Mouse (Mus musculus) adipocyte (in vitro differentiated cells): ENCODE data around the gene Nlrx1.
"Not testable (repeated sequence)": the region's sequence is repeated elsewhere in the genome, so short reads cannot be mapped to it uniquely, and the experiment has no call there.

Experiments used
- DNase-seq: peaks from one replicate; pipeline ENCODE4 v3.0.0-alpha.2; 2016; ENCODE audit warnings: low spot score

Gene Nlrx1

DNA sequence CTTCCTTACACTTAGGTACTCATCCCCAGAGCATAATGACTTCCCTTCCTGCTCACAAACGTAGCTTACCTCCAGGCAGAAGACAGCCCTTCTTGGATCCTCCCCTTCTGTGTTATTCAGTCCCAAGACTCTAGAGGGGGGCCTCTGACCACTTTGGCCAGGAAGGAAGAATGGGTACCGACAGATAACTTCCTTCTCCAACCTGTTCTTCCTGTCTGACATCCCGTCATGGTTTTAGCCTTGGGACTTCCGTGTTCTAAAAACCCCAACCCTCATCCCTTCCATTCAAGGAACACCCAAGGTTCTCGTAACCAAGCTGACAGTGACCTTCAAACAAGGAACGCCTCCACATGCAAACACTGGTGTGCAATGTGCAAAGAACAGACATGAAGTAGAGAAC, at the start of gene Nlrx1:
TSS of gene Nlrx1 (minus strand) at position 168 of the 400 bp plus-strand sequence.
- no peak for DNase-seq

- no peak for DNase-seq
Measured at GRCm38 (mm10) chr9:44317452-44317851, 49.1 kb upstream of the Nlrx1 start.

- DNase-seq: no peak
Measured at GRCm38 (mm10) chr9:44314910-44315309, 46.5 kb upstream of the Nlrx1 start.

DNA sequence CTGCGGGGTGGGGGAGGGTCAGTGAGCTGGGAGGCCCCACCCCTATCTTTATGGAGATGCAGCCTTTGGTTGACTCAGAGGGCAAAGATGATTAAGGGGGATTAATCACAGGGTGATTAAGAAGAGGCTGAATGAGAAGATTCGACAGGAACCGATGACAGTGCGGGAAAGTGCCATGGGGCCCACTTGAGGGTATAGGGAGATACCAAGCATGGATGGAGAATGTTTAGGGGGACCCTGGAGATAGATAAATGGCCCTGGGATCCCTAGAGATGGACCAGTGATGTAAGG, 45.8 kb upstream of the Nlrx1 start:
- no peak for DNase-seq

DNA sequence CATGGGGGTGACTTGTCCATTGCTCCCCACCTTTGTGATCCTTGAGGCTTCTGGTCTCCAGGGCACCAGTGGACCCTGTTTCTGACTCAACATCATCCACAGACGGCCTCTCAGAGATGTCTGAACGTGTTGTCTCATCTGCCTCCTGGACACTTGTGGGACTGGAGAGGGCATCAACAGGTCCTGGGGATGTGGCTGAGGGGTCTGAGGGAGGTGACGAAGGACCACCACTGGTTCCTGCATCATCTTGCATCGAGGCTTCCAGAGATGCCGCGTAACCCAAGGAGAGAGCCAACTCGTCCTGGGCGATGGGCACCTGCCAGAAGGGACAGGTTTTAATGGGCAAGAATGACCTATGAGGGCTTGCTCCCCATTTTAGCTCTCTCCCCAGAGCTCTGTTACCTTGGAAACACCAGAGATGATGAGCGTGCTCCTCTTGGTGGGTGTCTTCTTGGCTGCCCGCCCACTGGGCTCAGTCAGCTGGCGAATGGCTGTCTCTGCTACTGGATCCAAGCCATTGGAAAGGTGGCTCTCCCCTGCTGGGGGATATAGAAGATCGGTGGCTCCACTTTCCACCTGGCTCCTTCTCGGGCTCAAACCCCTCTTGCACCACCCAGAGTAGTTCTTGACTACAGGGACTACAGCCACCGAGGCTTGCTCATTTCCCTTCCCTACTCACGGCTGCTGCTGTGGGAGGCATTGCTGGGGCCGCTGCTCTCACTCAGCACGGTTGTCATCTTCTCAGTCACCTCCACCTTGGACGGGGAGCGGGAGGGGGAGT, 45.3 kb upstream of the Nlrx1 start:
- DNase-seq: no peak

- DNase-seq: no peak
Measured at GRCm38 (mm10) chr9:44311136-44312134, 43.0 kb upstream of the Nlrx1 start.

GRCm38 (mm10) chr9:44310750-44311135, 42.3 kb upstream of the Nlrx1 start:
- no peak for DNase-seq

- DNase-seq: no peak
Measured at GRCm38 (mm10) chr9:44309756-44310155, 41.4 kb upstream of the Nlrx1 start.

DNA sequence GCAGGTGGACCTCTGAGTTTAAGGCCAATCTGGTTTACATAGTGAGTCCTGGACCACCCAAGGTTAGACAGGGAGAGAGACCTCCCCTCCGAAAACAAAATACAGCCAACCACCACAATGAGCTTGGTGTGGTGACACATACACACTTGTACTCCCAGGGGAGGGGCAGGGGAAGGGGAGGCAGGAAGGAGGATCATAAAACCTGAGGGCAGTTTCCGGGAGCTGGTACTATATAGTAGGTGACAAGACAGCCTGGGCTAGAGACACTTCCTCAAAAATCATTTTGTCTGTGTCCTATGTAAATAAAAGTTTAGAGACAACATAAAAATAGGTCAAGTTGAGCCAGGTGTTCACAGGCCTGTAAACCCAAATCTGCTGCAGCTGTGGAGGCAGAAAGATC, 38.8 kb upstream of the Nlrx1 start:
- DNase-seq: no peak

- DNase-seq: no peak
Measured at GRCm38 (mm10) chr9:44306532-44306931, 38.1 kb upstream of the Nlrx1 start.

- peak; percentile 99 for DNase-seq
Measured at GRCm38 (mm10) chr9:44305466-44306079, 37.2 kb upstream of the Nlrx1 start, which contains the start of gene Hinfp. TSS of gene Hinfp (minus strand) at chr9:44305671.

- DNase-seq: not testable (repeated sequence)
Measured at GRCm38 (mm10) chr9:44300001-44300400, 31.6 kb upstream of the Nlrx1 start.

DNA sequence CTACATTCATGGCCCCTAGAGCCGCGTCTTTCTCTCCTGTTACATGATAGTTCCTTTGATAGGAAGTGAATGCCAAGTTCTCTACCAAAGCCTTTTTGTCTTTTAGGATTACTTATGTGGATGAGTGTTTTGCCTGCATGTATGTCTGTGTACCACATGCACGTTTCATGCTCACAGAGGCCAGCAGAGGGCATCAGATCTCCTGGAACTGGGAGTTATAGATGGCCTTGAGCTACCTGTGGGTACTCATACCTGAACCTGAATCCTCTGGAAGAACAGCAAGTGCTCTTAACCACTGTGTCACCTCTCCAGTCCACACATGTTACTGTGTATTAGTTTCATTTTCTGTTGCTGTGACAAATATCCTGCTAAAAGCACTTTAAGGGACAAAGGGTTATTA, 24.1 kb upstream of the Nlrx1 start:
- peak; percentile 30 for DNase-seq

GRCm38 (mm10) chr9:44288959-44289291, 20.5 kb upstream of the Nlrx1 start:
- no peak for DNase-seq

GRCm38 (mm10) chr9:44288076-44288958, 19.9 kb upstream of the Nlrx1 start, which contains the start of gene Abcg4:
TSS of gene Abcg4 (minus strand) at chr9:44288615.
- no peak for DNase-seq

- DNase-seq: no peak
Measured at GRCm38 (mm10) chr9:44287401-44288075, 19.1 kb upstream of the Nlrx1 start.

- DNase-seq: no peak
Measured at GRCm38 (mm10) chr9:44287003-44287400, 18.6 kb upstream of the Nlrx1 start.

DNA sequence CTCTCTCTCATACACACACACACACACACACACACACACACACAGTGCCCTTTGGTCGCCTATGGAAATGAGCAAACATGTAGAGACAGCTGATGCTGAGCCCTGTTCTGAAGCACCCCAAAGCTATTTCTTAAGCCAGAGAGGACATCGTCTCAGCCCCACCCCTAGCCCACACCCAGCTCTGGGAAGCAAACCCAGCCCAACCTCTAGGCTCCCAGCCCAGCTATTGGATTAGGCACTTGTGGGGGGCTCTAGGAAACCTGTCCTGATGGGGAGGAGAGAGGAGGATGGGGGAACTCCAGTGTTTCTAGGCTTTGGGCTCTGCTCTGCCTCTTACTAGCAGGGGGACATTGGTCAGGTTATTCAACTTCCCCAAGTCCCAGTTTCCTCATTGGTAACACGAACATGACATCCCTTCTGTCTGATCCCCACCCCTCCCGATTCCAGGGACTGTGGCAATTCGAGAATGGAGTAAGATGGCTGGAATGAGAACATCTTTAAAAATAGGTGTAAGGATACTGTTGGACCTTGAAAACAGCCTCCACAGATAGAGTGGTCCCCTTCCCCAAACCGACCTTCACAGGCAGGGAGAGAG, 18.0 kb upstream of the Nlrx1 start:
- no peak for DNase-seq

GRCm38 (mm10) chr9:44283183-44283582, 14.8 kb upstream of the Nlrx1 start:
- no peak for DNase-seq

- DNase-seq: no peak
Measured at GRCm38 (mm10) chr9:44269973-44270372, 1.6 kb upstream of the Nlrx1 start.

GRCm38 (mm10) chr9:44269077-44269476, 678 bp upstream of the Nlrx1 start:
- no peak for DNase-seq
